Mouse (Mus musculus) kidney, embryonic 14.5 days (tissue): ENCODE measurements around the gene Arid3a. TPM values are rescaled to one million over a fixed set of nuclear protein-coding genes. Genes with fewer than 3 reads are reported as not detected.

Experiments
- ATAC-seq: fragments of 200-750 bp; cut with Nextera tagmentation; 2 replicates; pipeline ENCODE4 v1.8.0; 2017; ENCODE audit warnings: moderate number of reproducible peaks, mild to moderate bottlenecking, moderate TSS enrichment, moderate library complexity; ENCODE audit not compliant: low FRiP score, low TSS enrichment
- H3K27ac ChIP-seq: fragments of 300-500 bp; sonication (generic); 2 replicates; pipeline ENCODE4 v1.5.1; 2014; ENCODE audit warnings: low read depth, mild to moderate bottlenecking, low read length, moderate library complexity, mixed read lengths
- H3K27me3 ChIP-seq: fragments of 300-500 bp; sonication (generic); 2 replicates; pipeline ENCODE4 v1.6.1; 2014; ENCODE audit warnings: mild to moderate bottlenecking, low read length; ENCODE audit not compliant: control insufficient read depth, insufficient read depth
- H3K36me3 ChIP-seq: fragments of 300-500 bp; sonication (generic); 2 replicates; pipeline ENCODE4 v1.6.1; 2014; ENCODE audit warnings: low read length, mixed read lengths; ENCODE audit not compliant: control insufficient read depth, insufficient read depth
- H3K4me1 ChIP-seq: fragments of 300-500 bp; sonication (generic); 2 replicates; pipeline ENCODE4 v1.6.1; 2014; ENCODE audit warnings: low read length, mixed read lengths; ENCODE audit not compliant: control insufficient read depth, insufficient read depth
- H3K4me2 ChIP-seq: fragments of 300-500 bp; sonication (generic); replicated peaks from 2 replicates; pipeline ENCODE4 v1.6.1; 2014; ENCODE audit warnings: low read depth, mild to moderate bottlenecking, low read length
- H3K4me3 ChIP-seq: fragments of 300-500 bp; sonication (generic); 2 replicates; pipeline ENCODE4 v1.5.1; 2014; ENCODE audit warnings: mild to moderate bottlenecking, low read length
- H3K9ac ChIP-seq: fragments of 300-500 bp; sonication (generic); 2 replicates; pipeline ENCODE4 v1.6.1; 2014; ENCODE audit warnings: low read depth, mild to moderate bottlenecking, low read length, moderate library complexity
- H3K9me3 ChIP-seq: fragments of 300-500 bp; sonication (generic); 2 replicates; pipeline ENCODE4 v1.6.1; 2016; ENCODE audit warnings: low read length; ENCODE audit not compliant: control insufficient read depth
- WGBS: fragments of 180-500 bp; shearing (Covaris S2); extraction: QIAGEN DNeasy Blood & Tissue Kit; methylation state at CpG from one replicate; pipeline ENCODE4 v1.1.7; 2014; 5-methylcytosine and 5-hydroxymethylcytosine counted together
- polyA plus RNA-seq: library from polyadenylated mRNA; unstranded; fragments of >200 nt; fragmentation: Nextera tagmentation; extraction: Ambion mirVana; gene quantifications from 2 replicates; pipeline ENCODE4 v1.2.1, GENCODE M21; 2014

Arid3a gene
- polyA plus RNA-seq, 1 experiment from 2014 or later = 12.3 TPM

GRCm38 (mm10) chr10:79996272-79997033 is 69.6 kb downstream of the Arid3a start, which contains the start of gene Abca7:
TSS of gene Abca7 (plus strand) at chr10:79996494.
- ATAC-seq = peak; percentile 81
- Histone ChIP-seq H3K4me2 (peak within 1 kb of the TSS; percentile 89), H3K9ac (peak within 1 kb of the TSS; percentile 50), H3K27ac (peak within 1 kb of the TSS; percentile 24; the same call in 1 of the 2 replicates), H3K36me3 (peaks cover 24% of the 10 kb centered on the region), H3K4me1 (peaks cover 14% of the 10 kb centered on the region), H3K4me3 (peak within 1 kb of the TSS; percentile 54), H3K27me3 (no peaks in the 10 kb centered on the region; the same call in 1 of the 2 replicates), H3K9me3 (peaks cover 3% of the 10 kb centered on the region; the same call in 1 of the 2 replicates)
- WGBS = under 1% methylated on average over 34 of the region's 34 CpGs

GRCm38 (mm10) chr10:79997034-79997760 is 70.4 kb downstream of the Arid3a start:
- Histone ChIP-seq H3K4me1 (peaks cover 14% of the 10 kb centered on the region), H3K9me3 (no peaks in the 10 kb centered on the region), H3K9ac (peak overlapping the region; percentile 50; the same call in 1 of the 2 replicates), H3K36me3 (peaks cover 17% of the 10 kb centered on the region), H3K4me2 (peak overlapping the region; percentile 89), H3K27me3 (no peaks in the 10 kb centered on the region; the same call in 1 of the 2 replicates), H3K4me3 (peak overlapping the region; percentile 54), H3K27ac (peak overlapping the region; percentile 24; the same call in 1 of the 2 replicates)
- under 1% methylated on average over 35 of the region's 35 CpGs for WGBS
- peak; percentile 71 for ATAC-seq

GRCm38 (mm10) chr10:79997819-79998218 is 71.0 kb downstream of the Arid3a start:
- H3K4me1 ChIP-seq = peaks cover 14% of the 10 kb centered on the region
- H3K9me3 ChIP-seq = no peaks in the 10 kb centered on the region
- H3K9ac ChIP-seq = peak overlapping the region; percentile 50; the same call in 1 of the 2 replicates
- 7% methylated on average over 15 of the region's 15 CpGs for whole genome bisulfite sequencing
- ATAC-seq = no peak; the same call in 1 of the 2 replicates
- no peaks in the 10 kb centered on the region; the same call in 1 of the 2 replicates for H3K27me3 ChIP-seq
- peaks cover 11% of the 10 kb centered on the region for H3K36me3 ChIP-seq
- no peak overlapping the region for H3K27ac ChIP-seq
- peak overlapping the region; percentile 89 for H3K4me2 ChIP-seq
- peak overlapping the region; percentile 54 for H3K4me3 ChIP-seq

GRCm38 (mm10) chr10:80001945-80002344 is 75.1 kb downstream of the Arid3a start:
- no peak overlapping the region for H3K9ac ChIP-seq
- H3K4me2 ChIP-seq = no peak overlapping the region
- no peaks in the 10 kb centered on the region for H3K9me3 ChIP-seq
- H3K4me3 ChIP-seq = no peak overlapping the region
- H3K4me1 ChIP-seq = peaks cover 10% of the 10 kb centered on the region
- H3K36me3 ChIP-seq = no peaks in the 10 kb centered on the region
- H3K27ac ChIP-seq = no peak overlapping the region
- ATAC-seq = no peak
- H3K27me3 ChIP-seq = peaks cover 2% of the 10 kb centered on the region; the same call in 1 of the 2 replicates
- WGBS = 77% methylated on average over 9 of the region's 9 CpGs

GRCm38 (mm10) chr10:80002829-80003228 is 76.0 kb downstream of the Arid3a start:
- 36% methylated on average over 21 of the region's 21 CpGs for WGBS
- H3K9me3 ChIP-seq = no peaks in the 10 kb centered on the region
- H3K27me3 ChIP-seq = peaks cover 2% of the 10 kb centered on the region; the same call in 1 of the 2 replicates
- peaks cover 8% of the 10 kb centered on the region for H3K4me1 ChIP-seq
- H3K4me3 ChIP-seq = no peak overlapping the region
- ATAC-seq = no peak
- no peak overlapping the region for H3K9ac ChIP-seq
- H3K27ac ChIP-seq = no peak overlapping the region
- no peaks in the 10 kb centered on the region for H3K36me3 ChIP-seq
- H3K4me2 ChIP-seq = no peak overlapping the region; the same call in 1 of the 2 replicates

GRCm38 (mm10) chr10:80003374-80004232 is 76.8 kb downstream of the Arid3a start:
- no peak overlapping the region for H3K9ac ChIP-seq
- no peak overlapping the region for H3K4me3 ChIP-seq
- no peak for ATAC-seq
- peaks cover 2% of the 10 kb centered on the region; the same call in 1 of the 2 replicates for H3K27me3 ChIP-seq
- H3K9me3 ChIP-seq = no peaks in the 10 kb centered on the region
- peaks cover under 1% of the 10 kb centered on the region; the same call in 1 of the 2 replicates for H3K4me1 ChIP-seq
- H3K27ac ChIP-seq = no peak overlapping the region
- no peaks in the 10 kb centered on the region for H3K36me3 ChIP-seq
- H3K4me2 ChIP-seq = no peak overlapping the region
- WGBS = 65% methylated on average over 9 of the region's 9 CpGs

- H3K9me3 ChIP-seq = no peaks in the 10 kb centered on the region
- H3K9ac ChIP-seq = no peak overlapping the region
- no peak overlapping the region for H3K4me3 ChIP-seq
- no peak overlapping the region for H3K4me2 ChIP-seq
- H3K27ac ChIP-seq = no peak overlapping the region
- H3K4me1 ChIP-seq = no peaks in the 10 kb centered on the region
- H3K27me3 ChIP-seq = peaks cover 2% of the 10 kb centered on the region; the same call in 1 of the 2 replicates
- no peaks in the 10 kb centered on the region for H3K36me3 ChIP-seq
- ATAC-seq = no peak
- 92% methylated on average over 8 of the region's 8 CpGs for WGBS
Observed at GRCm38 (mm10) chr10:80004233-80004705, 77.4 kb downstream of the Arid3a start.
